Mouse (Mus musculus): Measurements from ENCODE around the gene Ccdc51.

Ccdc51 gene

GRCm38 (mm10) chr9:109097831-109098230 is 15.5 kb downstream of the Ccdc51 start:
- peak; percentile 50 for DNase-seq

- DNase-seq: no peak
Observed at GRCm38 (mm10) chr9:109098366-109098765, 16.1 kb downstream of the Ccdc51 start.

GRCm38 (mm10) chr9:109098969-109099368 is 16.7 kb downstream of the Ccdc51 start:
- DNase-seq: peak; percentile 30

- no peak for DNase-seq
Observed at GRCm38 (mm10) chr9:109100307-109100928, 18.1 kb downstream of the Ccdc51 start.

- no peak for DNase-seq
Observed at GRCm38 (mm10) chr9:109101933-109102445, 19.7 kb downstream of the Ccdc51 start.

- no peak for DNase-seq
Observed at GRCm38 (mm10) chr9:109102541-109102940, 20.2 kb downstream of the Ccdc51 start.

- DNase-seq: no peak
Observed at GRCm38 (mm10) chr9:109103250-109103649, 21.0 kb downstream of the Ccdc51 start.

GRCm38 (mm10) chr9:109104083-109104482 is 21.8 kb downstream of the Ccdc51 start:
- no peak for DNase-seq

- no peak for DNase-seq
Observed at GRCm38 (mm10) chr9:109105011-109105410, 22.7 kb downstream of the Ccdc51 start.

GRCm38 (mm10) chr9:109105648-109106047 is 23.4 kb downstream of the Ccdc51 start:
- no peak for DNase-seq

GRCm38 (mm10) chr9:109107341-109107740 is 25.0 kb downstream of the Ccdc51 start:
- DNase-seq: no peak

- no peak for DNase-seq
Observed at GRCm38 (mm10) chr9:109110240-109110639, 27.9 kb downstream of the Ccdc51 start.

- no peak for DNase-seq
Observed at GRCm38 (mm10) chr9:109111101-109111500, 28.8 kb downstream of the Ccdc51 start.

- no peak for DNase-seq
Observed at GRCm38 (mm10) chr9:109111591-109111990, 29.3 kb downstream of the Ccdc51 start.

GRCm38 (mm10) chr9:109113331-109113730 is 31.0 kb downstream of the Ccdc51 start:
- no peak for DNase-seq

- DNase-seq: no peak
Observed at GRCm38 (mm10) chr9:109114276-109114675, 32.0 kb downstream of the Ccdc51 start.

GRCm38 (mm10) chr9:109114871-109115270 is 32.6 kb downstream of the Ccdc51 start:
- DNase-seq: no peak

- no peak for DNase-seq
Observed at GRCm38 (mm10) chr9:109116205-109116604, 33.9 kb downstream of the Ccdc51 start.

GRCm38 (mm10) chr9:109118106-109118505 is 35.8 kb downstream of the Ccdc51 start:
- no peak for DNase-seq

GRCm38 (mm10) chr9:109119571-109119970 is 37.3 kb downstream of the Ccdc51 start:
- no peak for DNase-seq

- DNase-seq: no peak
Observed at GRCm38 (mm10) chr9:109120956-109121355, 38.7 kb downstream of the Ccdc51 start.

GRCm38 (mm10) chr9:109122553-109123085 is 40.3 kb downstream of the Ccdc51 start:
- DNase-seq: no peak

- DNase-seq: no peak
Observed at GRCm38 (mm10) chr9:109123266-109123665, 41.0 kb downstream of the Ccdc51 start.

- no peak for DNase-seq
Observed at GRCm38 (mm10) chr9:109124164-109124563, 41.9 kb downstream of the Ccdc51 start.

- DNase-seq: no peak
Observed at GRCm38 (mm10) chr9:109125043-109125442, 42.8 kb downstream of the Ccdc51 start.
